In genomic region chr2:22758310-22758972, GRCm38 (mm10) we compare ENCODE assay signal across 9 mouse cellular contexts. TPM values are rescaled to one million over a fixed set of nuclear protein-coding genes. Genes with fewer than 3 reads are reported as not detected.
DNase-seq lines count a peak whose midpoint lies in the region; ATAC-seq and TF ChIP-seq lines count a peak whose summit lies in the region.
"Had no signal": no experiment of that assay in that cellular context is flagged by ENCODE, and none has a peak within 500 bp of the region (broad histone marks: within the 10 kb centered on the region; RNA-seq: fewer than 3 reads in every experiment).

No protein-coding gene starts in this region.

- TF ChIP-seq POLR2A in heart, adult 2 months (IDR thresholded peaks at IDR 0.05; ENCODE audit: insufficient read depth, low read depth, low read length): no peak

- TF ChIP-seq CTCF in heart, adult 2 months (IDR thresholded peaks at IDR 0.05): peak; percentile 79

- H3K4me1 ChIP-seq in heart, adult 2 months (ENCODE audit: control insufficient read depth, insufficient read depth, low read length): no peaks in the 10 kb centered on the region
- H3K4me1 ChIP-seq in heart, embryonic 10.5 days: no peaks in the 10 kb centered on the region
- H3K4me1 ChIP-seq in hindbrain, embryonic 14.5 days (replicated peaks; ENCODE audit: control insufficient read depth, insufficient read depth, low read length): no peaks in the 10 kb centered on the region
- H3K4me1 ChIP-seq: stomach, embryonic 15.5 days had no signal

- no peak overlapping the region for H3K4me3 ChIP-seq in heart, adult 2 months
- no peak overlapping the region for H3K4me3 ChIP-seq in heart, embryonic 10.5 days
- H3K4me3 ChIP-seq in hindbrain, embryonic 14.5 days (replicated peaks; ENCODE audit: low read length): no peak overlapping the region
- H3K4me3 ChIP-seq: stomach, embryonic 15.5 days had no signal

- H3K27me3 ChIP-seq in heart, adult 2 months (ENCODE audit: control insufficient read depth, insufficient read depth, low read length): no peaks in the 10 kb centered on the region
- H3K27me3 ChIP-seq in heart, embryonic 10.5 days (ENCODE audit: insufficient read depth, poor library complexity, severe bottlenecking): no peaks in the 10 kb centered on the region
- no peaks in the 10 kb centered on the region for H3K27me3 ChIP-seq in hindbrain, embryonic 14.5 days (ENCODE audit: control insufficient read depth, insufficient read depth, low read length)
- H3K27me3 ChIP-seq: stomach, embryonic 15.5 days had no signal

- H3K79me2 ChIP-seq in heart, adult 2 months (replicated peaks; ENCODE audit: control insufficient read depth, insufficient read depth, low read length): no peaks in the 10 kb centered on the region

- no peaks in the 10 kb centered on the region for H3K9me3 ChIP-seq in heart, embryonic 10.5 days
- H3K9me3 ChIP-seq in hindbrain, embryonic 14.5 days (ENCODE audit: control insufficient read depth, low read length): no peaks in the 10 kb centered on the region
- H3K9me3 ChIP-seq: stomach, embryonic 15.5 days had no signal

- no peak overlapping the region for H3K9ac ChIP-seq in heart, adult 2 months (ENCODE audit: low read depth, low read length)
- no peak overlapping the region for H3K9ac ChIP-seq in hindbrain, embryonic 14.5 days
- H3K9ac ChIP-seq: stomach, embryonic 15.5 days had no signal

- WGBS in heart, adult 2 months: 32% methylated on average over 6 of the region's 6 CpGs
- WGBS in heart, embryonic 10.5 days: 35% methylated on average over 6 of the region's 6 CpGs
- WGBS in hindbrain, embryonic 14.5 days: 44% methylated on average over 6 of the region's 6 CpGs

- no peak for TF ChIP-seq EP300 in heart, adult 2 months (IDR thresholded peaks at IDR 0.05; ENCODE audit: insufficient read depth, low read depth, low read length)

- H3K4me2 ChIP-seq in hindbrain, embryonic 14.5 days (replicated peaks): no peak overlapping the region
- H3K4me2 ChIP-seq: stomach, embryonic 15.5 days had no signal

- no peak overlapping the region for H3K27ac ChIP-seq in heart, adult 2 months
- H3K27ac ChIP-seq in heart, embryonic 10.5 days: no peak overlapping the region
- H3K27ac ChIP-seq in hindbrain, embryonic 14.5 days: no peak overlapping the region
- H3K27ac ChIP-seq: stomach, embryonic 15.5 days had no signal

- intact Hi-C loops in heart, adult 2 months (cut with DNase I): loop anchor here (1.0 kb wide), 1 partner anchor 106 kb away; no protein-coding TSS in a partner anchor

- no peaks in the 10 kb centered on the region for H3K36me3 ChIP-seq in heart, adult 2 months (ENCODE audit: control insufficient read depth, insufficient read depth, low read length)
- no peaks in the 10 kb centered on the region for H3K36me3 ChIP-seq in heart, embryonic 10.5 days
- H3K36me3 ChIP-seq in hindbrain, embryonic 14.5 days (replicated peaks; ENCODE audit: control insufficient read depth, insufficient read depth): no peaks in the 10 kb centered on the region
- H3K36me3 ChIP-seq: stomach, embryonic 15.5 days had no signal

- DNase-seq in heart, adult 2 months: peak; percentile 45 to 58
- DNase-seq in heart, embryonic 10.5 days (ENCODE audit: low spot score): no peak
- peak; percentile 53 for DNase-seq in ZHBTc4 (ENCODE audit: low read depth, low spot score)
- DNase-seq in embryo, embryonic 9.5 days (ENCODE audit: extremely low spot score): peak; percentile 55
- peak; percentile 75 for DNase-seq in hindbrain, embryonic 14.5 days (ENCODE audit: low spot score)
- peak; percentile 48 for DNase-seq in layer of hippocampus, adult 9-11 months
- peak; percentile 62 to 63 for DNase-seq in spleen, postnatal 36 days (ENCODE audit: low spot score in 2 of 2)

- ATAC-seq in hindbrain, embryonic 14.5 days (ENCODE audit: low FRiP score): peak; percentile 57; the same call in 1 of the 2 replicates
- peak; percentile 84 for ATAC-seq in megakaryocyte, adult 5-6 weeks (ENCODE audit: poor library complexity, severe bottlenecking)

RNA-seq across cellular contexts. Expression of gene Apbb1ip, which starts 15.5 kb away (rescaled TPM):
- total RNA-seq in heart, adult 2 months (2021): 1 to 10 TPM; 3.0 to 4.0 TPM
- 1.6 and 2.4 TPM in 2 replicates for polyA plus RNA-seq in heart, adult 2 months (2012; rRNA removed)
- 0.77 and 0.89 TPM in 2 replicates for polyA plus RNA-seq in heart, embryonic 10.5 days (2016; fragmentation: Nextera tagmentation; extraction: Ambion mirVana)
- 0.47 and 1.0 TPM in 2 replicates for polyA plus RNA-seq in hindbrain, embryonic 14.5 days (2014; fragmentation: Nextera tagmentation; extraction: Ambion mirVana)
- 194 and 206 TPM in 2 replicates for total RNA-seq in megakaryocyte, adult 5-6 weeks (2015)
- total RNA-seq in megakaryocyte, adult 5-6 weeks (2017): 27.6 and 49.7 TPM in 2 replicates
